Comparison of ENCODE assay signal across 27 mouse cellular contexts in the genomic region with DNA sequence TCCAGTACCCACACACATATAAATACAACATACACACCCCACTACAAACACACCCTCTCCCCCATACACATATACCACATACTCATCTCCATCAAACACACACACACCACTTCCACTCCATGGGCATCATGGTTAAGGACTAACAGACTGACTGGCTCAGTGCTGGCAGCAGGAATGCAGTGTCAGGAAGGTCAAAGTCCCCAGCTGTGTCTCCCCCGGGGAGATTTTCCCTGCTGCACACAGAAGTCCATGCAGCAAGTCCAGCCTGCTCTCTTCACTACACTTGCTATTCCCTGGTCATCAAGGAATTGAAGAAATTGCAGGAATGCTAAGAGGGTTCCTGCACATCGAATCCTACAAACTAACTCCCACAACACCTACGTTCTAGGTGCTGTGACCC.
DNase-seq lines count a peak whose midpoint lies in the region; ATAC-seq lines count a peak whose summit lies in the region.
"Had no signal": no experiment of that assay in that cellular context is flagged by ENCODE, and none has a peak within 500 bp of the region (broad histone marks: within the 10 kb centered on the region; RNA-seq: fewer than 3 reads in every experiment).

No protein-coding gene starts in this region.

- no peaks in the 10 kb centered on the region for H3K36me3 ChIP-seq in liver, embryonic 12.5 days
- no peaks in the 10 kb centered on the region for H3K36me3 ChIP-seq in liver, embryonic 11.5 days (ENCODE audit: control insufficient read depth, insufficient read depth, low read length)
- H3K36me3 ChIP-seq: forebrain, embryonic 12.5 days; heart, embryonic 12.5 days; liver, embryonic 15.5 days; lung, embryonic 15.5 days; midbrain, embryonic 12.5 days; neural tube, embryonic 13.5 days; stomach, embryonic 15.5 days had no signal

- no peak overlapping the region for H3K9ac ChIP-seq in liver, embryonic 12.5 days
- H3K9ac ChIP-seq in liver, embryonic 11.5 days (ENCODE audit: low read depth, low read length): no peak overlapping the region
- H3K9ac ChIP-seq: forebrain, embryonic 12.5 days; forebrain, postnatal 0 days; heart, embryonic 12.5 days; hindbrain, embryonic 14.5 days; liver, embryonic 15.5 days; lung, embryonic 15.5 days; midbrain, embryonic 12.5 days; neural tube, embryonic 13.5 days; stomach, embryonic 15.5 days had no signal

- 63% methylated on average over 3 of the region's 3 CpGs for WGBS in liver, embryonic 12.5 days (ENCODE audit: insufficient replicate concordance)
- 75% methylated on average over 3 of the region's 3 CpGs for whole genome bisulfite sequencing in liver, embryonic 11.5 days

- no peak overlapping the region for H3K27ac ChIP-seq in liver, embryonic 12.5 days
- no peak overlapping the region for H3K27ac ChIP-seq in liver, embryonic 11.5 days (ENCODE audit: low read depth, low read length)
- H3K27ac ChIP-seq: forebrain, embryonic 12.5 days; hindbrain, embryonic 14.5 days; liver, embryonic 15.5 days; lung, embryonic 15.5 days; midbrain, embryonic 12.5 days; neural tube, embryonic 13.5 days; stomach, embryonic 15.5 days had no signal

- DNase-seq in liver, embryonic 11.5 days (ENCODE audit: low spot score): no peak
- peak; percentile 63 for DNase-seq in kidney, adult 9 months
- peak; percentile 52 for DNase-seq in kidney, postnatal 14 days
- peak; percentile 61 for DNase-seq in yolk sac, embryonic 10.5 days (ENCODE audit: low spot score)
- no peak for DNase-seq in ovary, postnatal 10 days (ENCODE audit: low spot score)
- no peak for DNase-seq in embryo, embryonic 10.5 days (ENCODE audit: low spot score)
- DNase-seq: adrenal gland, postnatal 14 days; cerebellum, adult 11-12 months; cerebellum, adult 9-11 months; forebrain, postnatal 0 days; gastrocnemius, postnatal 14 days; layer of hippocampus, postnatal 36 days; left cerebral cortex, postnatal 4 days; right cerebral cortex, postnatal 25 days had no signal

- H3K4me2 ChIP-seq in liver, embryonic 12.5 days: no peak overlapping the region
- no peak overlapping the region for H3K4me2 ChIP-seq in liver, embryonic 11.5 days
- H3K4me2 ChIP-seq: forebrain, embryonic 12.5 days; heart, embryonic 12.5 days; hindbrain, embryonic 14.5 days; liver, embryonic 15.5 days; lung, embryonic 15.5 days; midbrain, embryonic 12.5 days; neural tube, embryonic 13.5 days; stomach, embryonic 15.5 days had no signal

- H3K27me3 ChIP-seq in liver, embryonic 12.5 days (replicated peaks): no peaks in the 10 kb centered on the region
- H3K27me3 ChIP-seq in liver, embryonic 11.5 days (replicated peaks; ENCODE audit: control insufficient read depth, insufficient read depth, low read length): no peaks in the 10 kb centered on the region
- H3K27me3 ChIP-seq: forebrain, embryonic 12.5 days; heart, embryonic 12.5 days; liver, embryonic 15.5 days; lung, embryonic 15.5 days; midbrain, embryonic 12.5 days; neural tube, embryonic 13.5 days; stomach, embryonic 15.5 days had no signal

- peak; percentile 35; the same call in 1 of the 2 replicates for ATAC-seq in liver, embryonic 12.5 days
- ATAC-seq in liver, embryonic 11.5 days (replicated peaks; ENCODE audit: low FRiP score): no peak
- ATAC-seq: CD4-positive, CD25-positive, alpha-beta regulatory T cell, adult 4 months; forebrain, postnatal 0 days; intestine, postnatal 0 days had no signal

- peaks cover 7% of the 10 kb centered on the region; the same call in 1 of the 2 replicates for H3K4me1 ChIP-seq in liver, embryonic 12.5 days
- no peaks in the 10 kb centered on the region for H3K4me1 ChIP-seq in liver, embryonic 11.5 days (replicated peaks; ENCODE audit: control insufficient read depth, insufficient read depth, low read length)
- H3K4me1 ChIP-seq: forebrain, embryonic 12.5 days; heart, embryonic 12.5 days; lung, embryonic 15.5 days; midbrain, embryonic 12.5 days; neural tube, embryonic 13.5 days; stomach, embryonic 15.5 days had no signal

- H3K9me3 ChIP-seq in liver, embryonic 12.5 days (replicated peaks): no peaks in the 10 kb centered on the region
- no peaks in the 10 kb centered on the region for H3K9me3 ChIP-seq in liver, embryonic 11.5 days (ENCODE audit: control insufficient read depth, low read length)
- H3K9me3 ChIP-seq: forebrain, embryonic 12.5 days; heart, embryonic 12.5 days; liver, embryonic 15.5 days; lung, embryonic 15.5 days; midbrain, embryonic 12.5 days; neural tube, embryonic 13.5 days; stomach, embryonic 15.5 days had no signal

- no peak overlapping the region for H3K4me3 ChIP-seq in liver, embryonic 12.5 days
- H3K4me3 ChIP-seq in liver, embryonic 11.5 days (ENCODE audit: low read depth, low read length): no peak overlapping the region
- H3K4me3 ChIP-seq: erythroblast, embryonic 14.5 days; forebrain, embryonic 12.5 days; heart, embryonic 12.5 days; liver, embryonic 15.5 days; lung, embryonic 15.5 days; midbrain, embryonic 12.5 days; myocyte; neural tube, embryonic 13.5 days; stomach, embryonic 15.5 days had no signal

Comparison
In these comparisons a context has a peak if more than half of its experiments do, and no peak if none do; other contexts are left out.
1. DNase-seq: peak in kidney, adult 9 months (single experiment), kidney, postnatal 14 days (single experiment) and yolk sac, embryonic 10.5 days (single experiment); none in liver, embryonic 11.5 days (single experiment), ovary, postnatal 10 days (single experiment) and embryo, embryonic 10.5 days (single experiment).